Mouse (Mus musculus) hindbrain, embryonic 10.5 days (tissue): ENCODE results near the gene Scnn1b. TPM values are rescaled to one million over a fixed set of nuclear protein-coding genes. Genes with fewer than 3 reads are reported as not detected.

Experiments used
- DNase-seq: peaks from one replicate; pipeline ENCODE4 v3.0.0-alpha.2; 2017; ENCODE audit warnings: low spot score
- H3K27ac ChIP-seq: fragments of 300-500 bp; sonication (generic); 2 replicates; pipeline ENCODE4 v1.5.1; 2016; ENCODE audit warnings: mild to moderate bottlenecking, moderate library complexity
- H3K27me3 ChIP-seq: fragments of 300-500 bp; sonication (generic); 2 replicates; pipeline ENCODE4 v1.6.1; 2016; ENCODE audit warnings: mild to moderate bottlenecking; ENCODE audit not compliant: poor library complexity, insufficient read depth, severe bottlenecking
- H3K36me3 ChIP-seq: fragments of 300-500 bp; sonication (generic); 2 replicates; pipeline ENCODE4 v1.6.1; 2016; ENCODE audit warnings: mild to moderate bottlenecking, moderate library complexity
- H3K4me1 ChIP-seq: fragments of 300-500 bp; sonication (generic); replicated peaks from 2 replicates; pipeline ENCODE4 v1.6.1; 2016; ENCODE audit warnings: mild to moderate bottlenecking
- H3K4me3 ChIP-seq: fragments of 300-500 bp; sonication (generic); 2 replicates; pipeline ENCODE4 v1.5.1; 2016; ENCODE audit warnings: mild to moderate bottlenecking, moderate library complexity
- H3K9me3 ChIP-seq: fragments of 300-500 bp; sonication (generic); 2 replicates; pipeline ENCODE4 v1.6.1; 2016; ENCODE audit warnings: mild to moderate bottlenecking, moderate library complexity
- WGBS: fragments of 180-500 bp; shearing (Covaris S2); methylation state at CpG from one replicate; pipeline ENCODE4 v1.1.7; 2016; 5-methylcytosine and 5-hydroxymethylcytosine counted together
- polyA plus RNA-seq: library from polyadenylated mRNA; unstranded; fragments of >200 nt; fragmentation: Nextera tagmentation; extraction: Ambion mirVana; gene quantifications from 2 replicates; pipeline ENCODE4 v1.2.1, GENCODE M21; 2016

Scnn1b gene
- polyA plus RNA-seq, 1 experiment from 2014 or later, result 0.16 TPM

- H3K27ac ChIP-seq, result 0 out of 2 replicates have a peak overlapping the region, but pooled peaks have one; percentile 23
- no peak for DNase-seq
- no peaks in the 10 kb centered on the region for H3K27me3 ChIP-seq
- whole genome bisulfite sequencing, result 91% methylated on average over 6 of the region's 6 CpGs
- no peak overlapping the region for H3K4me3 ChIP-seq
- H3K36me3 ChIP-seq, result peaks cover 43% of the 10 kb centered on the region; the same call in 1 of the 2 replicates
- no peaks in the 10 kb centered on the region for H3K9me3 ChIP-seq
- H3K4me1 ChIP-seq, result peaks cover 17% of the 10 kb centered on the region; the same call in 1 of the 2 replicates
These were observed 68.8 kb downstream of the Scnn1b start for GRCm38 (mm10) chr7:121933675-121934074.

- peaks cover 38% of the 10 kb centered on the region; the same call in 1 of the 2 replicates for H3K36me3 ChIP-seq
- no peak overlapping the region for H3K27ac ChIP-seq
- H3K9me3 ChIP-seq, result no peaks in the 10 kb centered on the region
- peaks cover 20% of the 10 kb centered on the region; the same call in 1 of the 2 replicates for H3K4me1 ChIP-seq
- H3K4me3 ChIP-seq, result no peak overlapping the region
- H3K27me3 ChIP-seq, result no peaks in the 10 kb centered on the region
- 90% methylated on average over 2 of the region's 2 CpGs for WGBS
- no peak for DNase-seq
These were observed 69.5 kb downstream of the Scnn1b start for GRCm38 (mm10) chr7:121934346-121934745.

GRCm38 (mm10) chr7:121935906-121936794, 71.3 kb downstream of the Scnn1b start:
- H3K27me3 ChIP-seq, result no peaks in the 10 kb centered on the region
- H3K9me3 ChIP-seq, result no peaks in the 10 kb centered on the region
- no peak overlapping the region for H3K4me3 ChIP-seq
- no peak overlapping the region; the same call in 1 of the 2 replicates for H3K27ac ChIP-seq
- peaks cover 20% of the 10 kb centered on the region; the same call in 1 of the 2 replicates for H3K4me1 ChIP-seq
- H3K36me3 ChIP-seq, result peaks cover 27% of the 10 kb centered on the region; the same call in 1 of the 2 replicates
- no peak for DNase-seq
- 88% methylated on average over 12 of the region's 12 CpGs for WGBS

GRCm38 (mm10) chr7:121936861-121937630, 72.2 kb downstream of the Scnn1b start:
- DNase-seq, result no peak
- Histone ChIP-seq H3K36me3 (peaks cover 27% of the 10 kb centered on the region), H3K4me1 (peaks cover 20% of the 10 kb centered on the region; the same call in 1 of the 2 replicates), H3K9me3 (no peaks in the 10 kb centered on the region), H3K27me3 (no peaks in the 10 kb centered on the region), H3K27ac (peak overlapping the region; percentile 67; the same call in 1 of the 2 replicates), H3K4me3 (no peak overlapping the region)
- 75% methylated on average over 14 of the region's 14 CpGs for WGBS

- H3K4me1 ChIP-seq, result peaks cover 20% of the 10 kb centered on the region; the same call in 1 of the 2 replicates
- 81% methylated on average over 8 of the region's 8 CpGs for WGBS
- no peaks in the 10 kb centered on the region for H3K27me3 ChIP-seq
- peak overlapping the region; percentile 67 for H3K27ac ChIP-seq
- peaks cover 33% of the 10 kb centered on the region for H3K36me3 ChIP-seq
- no peak for DNase-seq
- H3K4me3 ChIP-seq, result no peak overlapping the region
- no peaks in the 10 kb centered on the region for H3K9me3 ChIP-seq
These were observed 73.5 kb downstream of the Scnn1b start for GRCm38 (mm10) chr7:121938124-121938891.

GRCm38 (mm10) chr7:121939244-121939643, 74.4 kb downstream of the Scnn1b start:
- peaks cover 40% of the 10 kb centered on the region for H3K36me3 ChIP-seq
- no peak for DNase-seq
- H3K4me3 ChIP-seq, result no peak overlapping the region
- peaks cover 20% of the 10 kb centered on the region; the same call in 1 of the 2 replicates for H3K4me1 ChIP-seq
- no peaks in the 10 kb centered on the region for H3K9me3 ChIP-seq
- H3K27me3 ChIP-seq, result no peaks in the 10 kb centered on the region
- WGBS, result 67% methylated on average over 6 of the region's 6 CpGs
- peak overlapping the region; percentile 67 for H3K27ac ChIP-seq

- peak overlapping the region; percentile 67; the same call in 1 of the 2 replicates for H3K27ac ChIP-seq
- H3K9me3 ChIP-seq, result no peaks in the 10 kb centered on the region
- 48% methylated on average over 4 of the region's 4 CpGs for WGBS
- H3K36me3 ChIP-seq, result peaks cover 41% of the 10 kb centered on the region
- H3K27me3 ChIP-seq, result no peaks in the 10 kb centered on the region
- H3K4me1 ChIP-seq, result peaks cover 20% of the 10 kb centered on the region; the same call in 1 of the 2 replicates
- H3K4me3 ChIP-seq, result no peak overlapping the region
- DNase-seq, result peak; percentile 46
These were observed 74.9 kb downstream of the Scnn1b start for GRCm38 (mm10) chr7:121939729-121940128.

- no peaks in the 10 kb centered on the region for H3K27me3 ChIP-seq
- H3K4me3 ChIP-seq, result no peak overlapping the region
- H3K36me3 ChIP-seq, result peaks cover 29% of the 10 kb centered on the region
- H3K4me1 ChIP-seq, result peaks cover 20% of the 10 kb centered on the region; the same call in 1 of the 2 replicates
- WGBS, result 82% methylated on average over 3 of the region's 3 CpGs
- DNase-seq, result no peak
- 0 out of 2 replicates have a peak overlapping the region, but pooled peaks have one; percentile 13 for H3K27ac ChIP-seq
- H3K9me3 ChIP-seq, result no peaks in the 10 kb centered on the region
These were observed 76.2 kb downstream of the Scnn1b start for GRCm38 (mm10) chr7:121941016-121941415.

- H3K4me3 ChIP-seq, result no peak overlapping the region
- H3K4me1 ChIP-seq, result peaks cover 17% of the 10 kb centered on the region; the same call in 1 of the 2 replicates
- 88% methylated on average over 3 of the region's 3 CpGs for WGBS
- peaks cover 27% of the 10 kb centered on the region for H3K36me3 ChIP-seq
- no peaks in the 10 kb centered on the region for H3K27me3 ChIP-seq
- no peak overlapping the region for H3K27ac ChIP-seq
- no peaks in the 10 kb centered on the region for H3K9me3 ChIP-seq
- no peak for DNase-seq
These were observed 76.8 kb downstream of the Scnn1b start for GRCm38 (mm10) chr7:121941640-121942039.

- no peaks in the 10 kb centered on the region for H3K9me3 ChIP-seq
- H3K4me1 ChIP-seq, result peaks cover 12% of the 10 kb centered on the region; the same call in 1 of the 2 replicates
- H3K27ac ChIP-seq, result no peak overlapping the region
- no peaks in the 10 kb centered on the region for H3K27me3 ChIP-seq
- WGBS, result 98% methylated on average over 2 of the region's 2 CpGs
- H3K36me3 ChIP-seq, result peaks cover 27% of the 10 kb centered on the region
- H3K4me3 ChIP-seq, result no peak overlapping the region
- DNase-seq, result no peak
These were observed 77.5 kb downstream of the Scnn1b start for GRCm38 (mm10) chr7:121942371-121942770.

- WGBS, result 86% methylated on average over 5 of the region's 5 CpGs
These were observed 81.4 kb downstream of the Scnn1b start for GRCm38 (mm10) chr7:121946196-121946595.

GRCm38 (mm10) chr7:121947513-121947912, 82.7 kb downstream of the Scnn1b start:
- H3K27me3 ChIP-seq, result no peaks in the 10 kb centered on the region
- H3K4me3 ChIP-seq, result no peak overlapping the region
- H3K4me1 ChIP-seq, result no peaks in the 10 kb centered on the region
- H3K9me3 ChIP-seq, result no peaks in the 10 kb centered on the region
- H3K36me3 ChIP-seq, result peaks cover 49% of the 10 kb centered on the region
- WGBS, result 78% methylated on average over 4 of the region's 4 CpGs
- no peak overlapping the region for H3K27ac ChIP-seq
- DNase-seq, result no peak

More at GRCm38 (mm10) chr7:121946196-121946595, 81.4 kb downstream of the Scnn1b start:
- Histone ChIP-seq H3K27ac (no peak overlapping the region), H3K36me3 (peaks cover 55% of the 10 kb centered on the region), H3K4me3 (no peak overlapping the region), H3K27me3 (no peaks in the 10 kb centered on the region), H3K9me3 (no peaks in the 10 kb centered on the region), H3K4me1 (no peaks in the 10 kb centered on the region)
- no peak for DNase-seq
